Mouse (Mus musculus) telencephalon, adult 2 months (tissue): Measurements from ENCODE around the gene Arl10.

Experiments used
- DNase-seq: peaks from one replicate; pipeline ENCODE4 v3.0.0-alpha.2; 2011; ENCODE audit warnings: low read depth, low spot score

Arl10 gene

DNA sequence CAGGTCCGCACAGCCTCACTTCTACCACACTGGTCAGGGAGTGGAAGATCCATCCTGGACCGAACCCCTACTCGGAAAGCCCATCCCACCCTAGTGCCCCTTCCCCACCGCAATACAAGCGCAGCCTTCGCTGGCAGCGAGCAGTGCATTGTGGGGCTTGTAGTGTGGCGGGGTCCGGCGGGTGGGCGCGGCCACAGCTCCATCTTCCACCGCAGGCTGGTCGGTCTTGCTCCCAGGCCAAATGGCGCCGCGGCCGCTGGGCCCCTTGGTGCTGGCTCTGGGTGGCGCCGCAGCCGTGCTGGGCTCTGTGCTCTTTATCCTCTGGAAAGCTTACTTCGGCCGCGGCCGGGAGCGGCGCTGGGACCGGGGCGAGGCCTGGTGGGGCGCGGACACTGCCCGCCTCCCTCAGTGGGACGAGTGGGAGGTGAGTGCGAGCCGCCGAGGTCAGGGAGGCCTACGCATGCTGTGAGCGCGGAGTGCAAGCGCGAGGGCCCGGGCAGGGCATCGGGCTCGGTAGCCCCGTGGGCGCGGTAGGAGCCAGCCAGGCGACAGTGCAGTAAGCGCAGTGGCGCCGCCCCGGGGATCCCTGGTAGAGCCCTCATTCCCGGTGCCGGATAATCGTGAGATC is at the start of gene Arl10:
Gene Arl10 (plus strand): TSS at position 162 of the 628 bp plus-strand sequence.
- no peak for DNase-seq

DNA sequence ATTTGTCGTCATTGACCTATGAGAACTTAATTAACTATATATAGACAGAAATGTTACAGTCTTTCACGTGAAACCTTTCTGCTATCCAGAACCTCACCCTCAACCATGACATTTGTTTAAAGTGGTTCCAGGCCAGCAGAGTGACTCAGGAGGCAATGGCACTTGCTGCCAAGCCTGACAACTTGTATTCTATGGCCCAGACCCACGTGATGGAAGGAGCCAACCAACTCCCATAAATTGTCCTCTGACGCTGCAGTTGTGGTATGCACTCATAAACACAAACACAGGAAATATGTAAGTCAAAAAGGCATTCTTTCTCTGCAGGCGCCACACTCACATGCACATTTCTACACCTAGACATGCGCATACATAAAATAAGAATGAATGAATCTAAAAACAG is 47.7 kb upstream of the Arl10 start:
- no peak for DNase-seq

DNA sequence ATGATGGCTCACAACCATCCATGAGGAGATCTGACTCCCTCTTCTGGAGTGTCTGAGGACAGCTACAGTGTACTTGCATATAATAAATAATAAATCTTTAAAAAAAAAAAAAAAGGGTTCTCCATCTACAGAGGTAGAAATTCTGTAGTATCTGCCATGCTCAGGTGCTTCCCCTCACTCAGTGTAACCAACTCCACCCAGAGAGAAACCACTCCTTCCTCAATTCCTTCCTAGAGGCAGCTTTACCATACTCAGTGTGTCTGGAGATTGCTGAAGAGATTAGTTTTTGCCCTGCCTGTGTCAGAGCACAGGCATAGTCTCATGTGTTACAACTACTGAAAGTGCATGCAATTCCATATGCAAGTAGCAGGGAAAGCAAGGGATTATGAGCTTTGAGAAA is 42.7 kb upstream of the Arl10 start:
- DNase-seq = no peak

GRCm38 (mm10) chr13:54548036-54548435 is 26.8 kb upstream of the Arl10 start:
- no peak for DNase-seq

- DNase-seq = no peak
Measured at GRCm38 (mm10) chr13:54556176-54556575, 18.6 kb upstream of the Arl10 start.

DNA sequence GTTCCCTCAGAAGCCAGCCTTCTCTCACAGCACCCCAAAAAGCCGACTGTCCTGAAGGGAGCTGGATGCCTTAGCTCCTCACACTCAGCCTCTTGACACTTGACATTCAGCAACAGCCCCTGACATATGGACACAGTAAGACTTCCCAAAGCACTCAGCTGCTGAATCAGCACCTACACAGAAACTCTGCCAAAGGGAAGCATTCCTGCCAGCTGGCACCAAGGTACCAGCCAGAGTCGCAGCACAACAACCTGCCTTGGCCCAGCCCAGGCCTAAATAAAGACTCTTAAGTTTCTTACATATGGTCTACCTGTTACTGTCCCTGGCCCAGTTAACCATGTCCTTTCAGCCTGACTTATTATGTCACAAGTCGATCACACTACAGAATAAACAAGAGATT is 18.0 kb upstream of the Arl10 start:
- DNase-seq = no peak

DNA sequence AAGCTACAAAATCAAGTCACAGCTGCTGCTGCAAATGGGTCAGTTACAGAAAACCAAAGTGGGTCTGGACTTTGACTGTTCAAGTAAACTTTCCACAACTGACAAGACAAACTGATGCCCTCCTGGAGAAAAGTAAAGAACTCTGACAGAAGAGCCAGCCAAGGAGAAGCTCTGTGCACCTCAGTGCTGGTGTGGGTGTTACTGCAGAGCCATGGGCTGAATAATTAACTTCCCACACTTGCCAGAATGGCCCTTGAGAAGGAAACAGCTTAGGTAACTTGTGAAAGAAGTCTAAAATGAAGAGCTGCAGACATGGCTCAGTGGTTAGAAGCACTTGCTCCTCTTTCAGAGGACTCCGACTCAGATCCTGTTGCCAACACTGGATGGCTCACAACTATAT is 17.2 kb upstream of the Arl10 start:
- no peak for DNase-seq

DNA sequence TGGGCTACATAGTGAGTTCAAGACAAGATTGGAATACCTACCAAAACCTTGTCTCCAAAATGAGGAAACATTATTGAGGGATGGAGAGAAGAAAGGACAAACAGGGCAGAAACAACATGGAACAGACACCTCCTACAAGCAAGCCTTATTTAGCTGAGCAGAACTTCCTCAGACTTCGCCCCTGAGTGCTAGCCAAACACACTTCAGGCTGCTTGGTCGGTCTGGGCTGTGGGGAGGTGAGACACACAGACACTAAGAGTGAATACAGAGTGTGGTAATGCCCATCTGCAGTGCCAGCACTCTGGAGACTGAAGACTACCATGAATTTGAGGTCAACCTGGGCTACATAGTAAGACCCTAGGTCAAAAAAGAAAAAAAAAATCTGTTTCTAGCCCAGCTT is 15.2 kb upstream of the Arl10 start:
- DNase-seq = no peak

DNA sequence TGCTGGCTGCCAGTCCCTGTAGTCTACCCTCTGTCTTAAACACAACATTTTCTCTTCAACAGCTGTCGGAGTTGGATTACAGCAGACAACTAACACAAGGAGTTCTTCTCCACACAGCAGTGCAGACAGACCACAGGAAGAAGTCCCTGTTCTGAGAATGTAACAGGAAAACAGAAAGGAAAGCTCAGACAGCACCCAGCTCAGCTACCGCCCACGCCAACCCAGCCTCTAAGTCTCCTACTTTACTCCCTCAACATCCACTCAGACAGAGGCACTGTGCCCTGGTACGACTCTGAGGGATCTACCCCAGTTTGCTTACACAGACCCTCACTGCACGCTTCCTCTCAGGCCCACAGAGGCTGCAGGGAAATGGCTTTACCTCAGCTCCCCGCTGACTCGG is 14.2 kb upstream of the Arl10 start:
- DNase-seq = no peak

DNA sequence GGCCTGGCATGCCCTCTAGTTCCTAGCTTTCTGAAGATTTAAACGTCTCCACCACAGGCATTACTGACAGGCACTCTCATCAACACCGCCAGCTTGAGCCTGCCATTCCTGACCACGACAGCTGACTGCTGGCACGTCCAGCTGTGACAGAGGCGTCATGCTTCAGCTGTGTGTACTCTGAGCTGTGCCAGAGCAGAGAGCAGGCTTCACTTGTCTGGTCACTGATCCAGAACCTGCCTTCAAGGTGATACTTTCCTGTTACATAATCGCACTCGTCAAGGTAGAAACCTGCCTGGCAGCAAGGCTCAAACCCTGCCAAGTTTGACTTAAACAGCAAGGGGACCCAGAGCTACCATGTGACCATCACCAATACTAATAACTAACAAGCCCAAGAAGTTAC is 12.3 kb upstream of the Arl10 start:
- no peak for DNase-seq

DNA sequence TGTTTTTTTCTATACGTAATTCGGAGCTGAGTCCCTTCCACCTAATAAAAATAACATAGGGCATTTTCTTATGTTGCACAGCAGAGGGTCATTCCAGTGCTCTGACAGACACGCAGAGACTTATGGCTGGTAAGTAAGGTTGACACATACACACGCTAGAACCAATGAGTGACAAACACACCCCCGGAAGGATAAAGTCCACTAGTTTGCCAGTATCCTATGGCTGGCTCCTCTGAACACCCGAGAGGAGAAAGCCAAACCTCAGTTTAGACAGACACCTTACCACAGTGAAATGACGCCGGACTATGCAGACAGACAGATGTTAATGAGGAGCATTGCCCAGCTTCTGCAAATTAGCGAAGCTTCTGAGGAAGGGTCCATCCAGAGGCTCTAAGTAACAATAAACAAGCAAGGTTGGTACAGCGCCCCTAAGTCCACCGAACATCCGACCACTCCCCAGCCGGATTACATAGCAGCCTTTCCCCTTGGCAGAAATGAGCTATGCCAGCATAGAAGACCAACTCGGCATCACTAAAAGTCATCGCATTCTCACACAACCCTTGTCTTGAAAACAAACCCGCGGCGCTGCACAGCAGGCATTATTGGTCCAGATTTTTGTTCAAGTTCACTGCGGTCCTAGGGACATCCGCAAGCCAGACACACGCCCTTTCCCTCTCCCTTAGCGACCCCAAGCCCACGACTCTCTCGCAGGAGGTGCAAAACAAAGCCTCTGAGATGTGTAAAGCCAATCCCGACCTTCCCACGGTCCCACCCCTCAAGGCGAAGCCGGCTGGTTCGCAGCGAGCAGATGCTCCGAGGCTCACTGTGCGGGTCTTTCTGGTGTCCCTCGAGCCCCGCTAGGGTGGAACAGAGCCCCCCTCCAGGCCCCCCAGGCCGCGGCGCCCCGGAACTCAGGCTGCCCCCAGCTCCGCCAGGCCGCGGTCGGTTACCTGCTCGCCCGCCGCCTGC is 10.3 kb upstream of the Arl10 start:
- no peak for DNase-seq

DNA sequence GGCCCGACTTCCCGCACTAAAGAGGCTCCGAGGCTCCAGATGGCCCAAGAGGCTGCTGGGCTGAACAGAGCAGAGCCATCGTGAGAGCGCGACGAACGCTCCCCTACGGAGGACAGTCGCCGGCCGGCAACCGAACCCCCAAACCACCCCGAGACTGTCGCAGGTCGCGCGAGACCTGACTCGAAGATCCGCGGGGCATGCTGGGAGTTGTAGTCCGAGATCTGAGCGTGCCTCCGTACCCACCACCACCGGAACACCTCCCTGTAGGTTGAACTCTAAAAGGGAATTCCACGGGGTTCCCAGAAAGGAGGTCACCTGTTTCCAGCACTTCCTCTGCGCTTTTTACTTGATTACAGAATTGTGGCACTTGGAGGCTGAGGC is 9.6 kb upstream of the Arl10 start, which contains the start of gene 4833439L19Rik:
Gene 4833439L19Rik (minus strand): TSS at position 235 of the 381 bp plus-strand sequence.
- DNase-seq = peak; percentile 95

- DNase-seq = no peak
Measured at GRCm38 (mm10) chr13:54565594-54566345, 9.0 kb upstream of the Arl10 start.

GRCm38 (mm10) chr13:54568380-54568779 is 6.4 kb upstream of the Arl10 start:
- no peak for DNase-seq

GRCm38 (mm10) chr13:54569282-54569681 is 5.5 kb upstream of the Arl10 start:
- DNase-seq = no peak

DNA sequence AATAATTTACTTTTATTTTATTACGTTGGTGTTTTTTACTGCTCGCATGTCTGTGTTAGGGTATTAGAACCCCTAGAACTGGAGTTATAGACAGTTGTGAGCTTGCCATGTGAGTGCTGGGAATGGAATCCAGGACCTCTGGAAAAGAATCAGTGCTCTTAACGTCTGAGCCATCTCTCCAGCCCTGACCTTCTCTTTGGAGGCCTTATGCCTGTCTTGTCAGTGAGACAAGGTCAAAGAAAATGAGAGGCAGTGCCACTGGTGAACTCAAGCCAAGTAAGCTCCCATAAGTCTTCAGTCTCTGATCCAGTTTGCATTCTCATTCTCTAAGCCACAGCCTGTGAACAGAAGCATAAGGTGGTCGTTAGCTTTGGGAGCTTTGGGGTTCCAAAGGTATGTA is 4.1 kb upstream of the Arl10 start:
- DNase-seq = no peak

- DNase-seq = no peak
Measured at GRCm38 (mm10) chr13:54571637-54572036, 3.2 kb upstream of the Arl10 start.

- DNase-seq = no peak
Measured at GRCm38 (mm10) chr13:54572621-54573020, 2.2 kb upstream of the Arl10 start.

- no peak for DNase-seq
Measured at GRCm38 (mm10) chr13:54575489-54575888, 674 bp downstream of the Arl10 start.

- DNase-seq = no peak
Measured at GRCm38 (mm10) chr13:54577652-54578507, 3.1 kb downstream of the Arl10 start.

- no peak for DNase-seq
Measured at GRCm38 (mm10) chr13:54581385-54581784, 6.6 kb downstream of the Arl10 start.
